In the genomic region with DNA sequence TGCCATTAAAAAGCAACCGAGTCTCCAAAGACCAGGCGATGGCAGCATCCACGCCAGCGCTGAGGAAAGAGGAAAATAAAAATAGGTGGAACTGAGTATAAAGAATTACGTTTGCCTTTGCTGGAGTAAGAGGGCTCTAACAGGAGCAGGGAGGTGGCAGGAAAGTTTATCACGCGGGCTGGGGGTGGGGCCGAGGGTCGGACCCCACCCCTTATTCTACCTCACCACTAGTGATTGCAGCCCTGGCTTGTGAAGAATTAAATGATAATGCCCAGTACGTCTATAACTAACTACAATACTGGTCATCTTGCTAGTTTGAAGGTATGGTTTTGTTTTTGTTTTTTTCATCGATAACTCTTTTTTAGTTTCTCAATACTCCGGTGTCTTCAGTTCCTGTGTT, we compare ENCODE assay signal across 7 mouse cellular contexts. TPM values are rescaled to one million over a fixed set of nuclear protein-coding genes. Genes with fewer than 3 reads are reported as not detected.
A peak's percentile ranks its signal among the peaks of the same experiment; 100 is the strongest.
DNase-seq lines count a peak whose midpoint lies in the region; ATAC-seq and TF ChIP-seq lines count a peak whose summit lies in the region.

No protein-coding gene starts in this region.

- H3K4me3 ChIP-seq in spleen, adult 2 months (ENCODE audit: extremely low read depth, insufficient read depth, insufficient read length) = peak overlapping the region; percentile 83; the same call in 1 of the 2 replicates
- H3K4me3 ChIP-seq in forebrain, embryonic 15.5 days = peak overlapping the region; percentile 68
- peak overlapping the region; percentile 62 for H3K4me3 ChIP-seq in liver, embryonic 12.5 days
- H3K4me3 ChIP-seq in stomach, embryonic 16.5 days (replicated peaks; ENCODE audit: low read length) = peak overlapping the region; percentile 74

- no peak for TF ChIP-seq POLR2A in spleen, adult 2 months (IDR thresholded peaks at IDR 0.05; ENCODE audit: low read depth, low read length)

- H3K27me3 ChIP-seq in spleen, adult 2 months (ENCODE audit: control insufficient read depth, insufficient read depth, low read length) = peaks cover 15% of the 10 kb centered on the region
- H3K27me3 ChIP-seq in forebrain, embryonic 15.5 days = 0 out of 2 replicates have a peak, but pooled peaks cover 2% of the 10 kb centered on the region
- H3K27me3 ChIP-seq in liver, embryonic 12.5 days (replicated peaks) = peaks cover 34% of the 10 kb centered on the region
- no peaks in the 10 kb centered on the region for H3K27me3 ChIP-seq in stomach, embryonic 16.5 days (ENCODE audit: control insufficient read depth, insufficient read depth, low read length)

- peak overlapping the region; percentile 78 for H3K4me2 ChIP-seq in forebrain, embryonic 15.5 days (replicated peaks)
- peak overlapping the region; percentile 79 for H3K4me2 ChIP-seq in liver, embryonic 12.5 days
- H3K4me2 ChIP-seq in stomach, embryonic 16.5 days (ENCODE audit: low read depth, low read length) = peak overlapping the region; percentile 71

- H3K4me1 ChIP-seq in spleen, adult 2 months (ENCODE audit: control insufficient read depth, insufficient read depth, insufficient read length) = peaks cover 3% of the 10 kb centered on the region
- H3K4me1 ChIP-seq in forebrain, embryonic 15.5 days = peaks cover 41% of the 10 kb centered on the region
- H3K4me1 ChIP-seq in liver, embryonic 12.5 days = peaks cover 21% of the 10 kb centered on the region
- peaks cover 23% of the 10 kb centered on the region for H3K4me1 ChIP-seq in stomach, embryonic 16.5 days (ENCODE audit: control insufficient read depth, insufficient read depth, low read length)

- DNase-seq in spleen, adult 2 months (ENCODE audit: low read depth in 1 of 2, low spot score in 2 of 2) = no peak
- DNase-seq in spleen, postnatal 14 days (ENCODE audit: low spot score in 2 of 2) = no peak
- DNase-seq in right cerebral cortex, postnatal 4 days = no peak
- DNase-seq in adrenal gland, postnatal 14 days = no peak

- no peaks in the 10 kb centered on the region for H3K36me3 ChIP-seq in spleen, adult 2 months (ENCODE audit: control insufficient read depth, insufficient read depth, low read length)
- no peaks in the 10 kb centered on the region for H3K36me3 ChIP-seq in forebrain, embryonic 15.5 days
- no peaks in the 10 kb centered on the region for H3K36me3 ChIP-seq in liver, embryonic 12.5 days
- no peaks in the 10 kb centered on the region for H3K36me3 ChIP-seq in stomach, embryonic 16.5 days (ENCODE audit: control insufficient read depth, insufficient read depth, low read length)

- 8% methylated on average over 12 of the region's 12 CpGs for WGBS in spleen, adult 2 months
- WGBS in forebrain, embryonic 15.5 days = 15% methylated on average over 12 of the region's 12 CpGs
- WGBS in liver, embryonic 12.5 days (ENCODE audit: insufficient replicate concordance) = 12% methylated on average over 12 of the region's 12 CpGs
- WGBS in stomach, embryonic 16.5 days = 17% methylated on average over 12 of the region's 12 CpGs

- no peak overlapping the region for H3K27ac ChIP-seq in spleen, adult 2 months (ENCODE audit: insufficient read depth, low read length)
- no peak overlapping the region for H3K27ac ChIP-seq in forebrain, embryonic 15.5 days (replicated peaks)
- H3K27ac ChIP-seq in liver, embryonic 12.5 days = peak overlapping the region; percentile 54; the same call in 1 of the 2 replicates
- H3K27ac ChIP-seq in stomach, embryonic 16.5 days (ENCODE audit: low read length) = no peak overlapping the region

- H3K9ac ChIP-seq in forebrain, embryonic 15.5 days (replicated peaks) = peak overlapping the region; percentile 68
- H3K9ac ChIP-seq in liver, embryonic 12.5 days = peak overlapping the region; percentile 64
- H3K9ac ChIP-seq in stomach, embryonic 16.5 days (ENCODE audit: low read length) = peak overlapping the region; percentile 81

- no peak for TF ChIP-seq CTCF in spleen, adult 2 months (IDR thresholded peaks at IDR 0.05; ENCODE audit: extremely low read depth, insufficient read depth, insufficient read length, insufficient replicate concordance)

- H3K9me3 ChIP-seq in forebrain, embryonic 15.5 days = no peaks in the 10 kb centered on the region
- no peaks in the 10 kb centered on the region for H3K9me3 ChIP-seq in liver, embryonic 12.5 days (replicated peaks)
- no peaks in the 10 kb centered on the region for H3K9me3 ChIP-seq in stomach, embryonic 16.5 days (replicated peaks; ENCODE audit: control insufficient read depth, low read length)

- ATAC-seq in forebrain, embryonic 15.5 days (replicated peaks) = no peak
- ATAC-seq in liver, embryonic 12.5 days = peak; percentile 60
- ATAC-seq in stomach, embryonic 16.5 days (ENCODE audit: insufficient read depth, low FRiP score) = no peak

RNA-seq across cellular contexts. Expression of a gene that starts 3.4 kb away (rescaled TPM):
- 6.6 and 8.2 TPM in 2 replicates for polyA plus RNA-seq in spleen, adult 2 months (2012; rRNA removed)
- 5.0 and 6.7 TPM in 2 replicates for polyA plus RNA-seq in forebrain, embryonic 15.5 days (2015; fragmentation: Nextera tagmentation; extraction: Ambion mirVana)
- 2.4 and 2.8 TPM in 2 replicates for polyA plus RNA-seq in liver, embryonic 12.5 days (2016; fragmentation: Nextera tagmentation; extraction: Ambion mirVana)
- polyA plus RNA-seq in stomach, embryonic 16.5 days (2015; fragmentation: Nextera tagmentation; extraction: Ambion mirVana) = 7.6 and 9.0 TPM in 2 replicates
- total RNA-seq in adrenal gland, postnatal 14 days (2021) = 18.5 and 19.8 TPM in 2 replicates

RNA-seq across cellular contexts. Expression of a gene that starts 13.0 kb away (rescaled TPM):
- polyA plus RNA-seq in spleen, adult 2 months (2012; rRNA removed) = 23.3 and 28.7 TPM in 2 replicates
- polyA plus RNA-seq in forebrain, embryonic 15.5 days (2015; fragmentation: Nextera tagmentation; extraction: Ambion mirVana) = 126 and 127 TPM in 2 replicates
- 65.4 and 67.9 TPM in 2 replicates for polyA plus RNA-seq in liver, embryonic 12.5 days (2016; fragmentation: Nextera tagmentation; extraction: Ambion mirVana)
- polyA plus RNA-seq in stomach, embryonic 16.5 days (2015; fragmentation: Nextera tagmentation; extraction: Ambion mirVana) = 89.8 and 97.5 TPM in 2 replicates
- total RNA-seq in adrenal gland, postnatal 14 days (2021) = 81.2 and 89.7 TPM in 2 replicates
